Mouse (Mus musculus) midbrain, embryonic 13.5 days (tissue): Measurements from ENCODE around the gene Nectin4. TPM values are rescaled to one million over a fixed set of nuclear protein-coding genes. Genes with fewer than 3 reads are reported as not detected.

Experiments used
- ATAC-seq: fragments of 200-750 bp; cut with Nextera tagmentation; 2 replicates; pipeline ENCODE4 v1.8.0; 2017; ENCODE audit warnings: mild to moderate bottlenecking, moderate TSS enrichment, moderate library complexity
- H3K27ac ChIP-seq: fragments of 300-500 bp; sonication (generic); 2 replicates; pipeline ENCODE4 v1.5.1; 2015; ENCODE audit warnings: inconsistent platforms, mild to moderate bottlenecking, moderate library complexity
- H3K27me3 ChIP-seq: fragments of 300-500 bp; sonication (generic); 2 replicates; pipeline ENCODE4 v1.6.1; 2015; ENCODE audit warnings: mild to moderate bottlenecking, inconsistent platforms
- H3K36me3 ChIP-seq: fragments of 300-500 bp; sonication (generic); 2 replicates; pipeline ENCODE4 v1.6.1; 2015; ENCODE audit warnings: mild to moderate bottlenecking, inconsistent platforms
- H3K4me1 ChIP-seq: fragments of 300-500 bp; sonication (generic); replicated peaks from 2 replicates; pipeline ENCODE4 v1.6.1; 2015; ENCODE audit warnings: inconsistent platforms
- H3K4me2 ChIP-seq: fragments of 300-500 bp; sonication (generic); replicated peaks from 2 replicates; pipeline ENCODE4 v1.6.1; 2015; ENCODE audit warnings: moderate library complexity, mild to moderate bottlenecking, inconsistent platforms
- H3K4me3 ChIP-seq: fragments of 300-500 bp; sonication (generic); replicated peaks from 2 replicates; pipeline ENCODE4 v1.5.1; 2015; ENCODE audit warnings: mild to moderate bottlenecking, inconsistent platforms
- H3K9ac ChIP-seq: fragments of 300-500 bp; sonication (generic); replicated peaks from 2 replicates; pipeline ENCODE4 v1.6.1; 2015; ENCODE audit warnings: mild to moderate bottlenecking, inconsistent platforms
- H3K9me3 ChIP-seq: fragments of 300-500 bp; sonication (generic); 2 replicates; pipeline ENCODE4 v1.6.1; 2016; ENCODE audit warnings: mild to moderate bottlenecking, inconsistent platforms
- WGBS: fragments of 180-500 bp; shearing (Covaris S2); methylation state at CpG from one replicate; pipeline ENCODE4 v1.1.7; 2015; 5-methylcytosine and 5-hydroxymethylcytosine counted together
- polyA plus RNA-seq: library from polyadenylated mRNA; unstranded; fragments of >200 nt; fragmentation: Nextera tagmentation; extraction: Ambion mirVana; gene quantifications from 2 replicates; pipeline ENCODE4 v1.2.1, GENCODE M21; 2015

The Nectin4 gene
- polyA plus RNA-seq, 1 experiment from 2014 or later, result 0.70 TPM

- no peaks in the 10 kb centered on the region for H3K27me3 ChIP-seq
- WGBS, result 43% methylated on average over 12 of the region's 12 CpGs
- H3K4me3 ChIP-seq, result no peak overlapping the region
- peaks cover 69% of the 10 kb centered on the region for H3K36me3 ChIP-seq
- ATAC-seq, result peak; percentile 77
- peaks cover 22% of the 10 kb centered on the region for H3K4me1 ChIP-seq
- no peak overlapping the region for H3K4me2 ChIP-seq
- no peak overlapping the region for H3K9ac ChIP-seq
- H3K9me3 ChIP-seq, result no peaks in the 10 kb centered on the region
- H3K27ac ChIP-seq, result peak overlapping the region; percentile 63
Measured at GRCm38 (mm10) chr1:171419291-171419882, 49.5 kb downstream of the Nectin4 start.

GRCm38 (mm10) chr1:171419905-171420304 is 50.0 kb downstream of the Nectin4 start:
- H3K27me3 ChIP-seq, result no peaks in the 10 kb centered on the region
- peak overlapping the region; percentile 63 for H3K27ac ChIP-seq
- no peak overlapping the region for H3K4me3 ChIP-seq
- H3K36me3 ChIP-seq, result peaks cover 64% of the 10 kb centered on the region
- peak; percentile 55 for ATAC-seq
- H3K4me1 ChIP-seq, result peaks cover 20% of the 10 kb centered on the region
- no peaks in the 10 kb centered on the region for H3K9me3 ChIP-seq
- no peak overlapping the region for H3K9ac ChIP-seq
- H3K4me2 ChIP-seq, result no peak overlapping the region
- WGBS, result 63% methylated on average over 5 of the region's 5 CpGs

GRCm38 (mm10) chr1:171422504-171423095 is 52.7 kb downstream of the Nectin4 start:
- peaks cover 37% of the 10 kb centered on the region for H3K36me3 ChIP-seq
- H3K4me3 ChIP-seq, result no peak overlapping the region
- H3K9me3 ChIP-seq, result no peaks in the 10 kb centered on the region
- no peak overlapping the region for H3K9ac ChIP-seq
- no peak overlapping the region for H3K27ac ChIP-seq
- peaks cover 20% of the 10 kb centered on the region for H3K4me1 ChIP-seq
- no peak overlapping the region for H3K4me2 ChIP-seq
- no peak for ATAC-seq
- WGBS, result 87% methylated on average over 8 of the region's 8 CpGs
- H3K27me3 ChIP-seq, result no peaks in the 10 kb centered on the region

DNA sequence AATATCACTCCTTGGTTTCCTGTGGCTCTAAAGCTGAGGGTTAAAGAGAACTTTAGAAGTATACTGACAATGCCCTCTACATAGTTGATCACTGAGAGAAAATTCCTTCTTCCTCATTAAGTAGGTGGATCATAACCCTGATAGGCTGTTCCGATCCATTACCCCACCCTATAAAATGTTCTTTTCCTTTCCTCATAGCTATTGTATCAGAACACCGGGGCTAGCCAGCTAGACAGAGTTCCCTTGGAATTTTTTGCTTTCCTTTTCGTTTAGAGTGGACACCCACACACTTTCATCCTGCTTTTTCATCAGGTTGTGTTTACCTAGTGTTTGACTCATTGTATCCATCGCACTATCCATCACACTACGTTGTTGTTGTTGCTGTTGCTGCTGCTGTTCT is 54.7 kb downstream of the Nectin4 start:
- H3K4me3 ChIP-seq, result no peak overlapping the region
- WGBS, result 78% methylated on average over 5 of the region's 5 CpGs
- H3K9me3 ChIP-seq, result no peaks in the 10 kb centered on the region
- H3K27ac ChIP-seq, result no peak overlapping the region
- H3K4me1 ChIP-seq, result peaks cover 4% of the 10 kb centered on the region
- no peaks in the 10 kb centered on the region for H3K27me3 ChIP-seq
- no peak overlapping the region for H3K9ac ChIP-seq
- no peak overlapping the region for H3K4me2 ChIP-seq
- peaks cover 17% of the 10 kb centered on the region for H3K36me3 ChIP-seq
- ATAC-seq, result no peak

DNA sequence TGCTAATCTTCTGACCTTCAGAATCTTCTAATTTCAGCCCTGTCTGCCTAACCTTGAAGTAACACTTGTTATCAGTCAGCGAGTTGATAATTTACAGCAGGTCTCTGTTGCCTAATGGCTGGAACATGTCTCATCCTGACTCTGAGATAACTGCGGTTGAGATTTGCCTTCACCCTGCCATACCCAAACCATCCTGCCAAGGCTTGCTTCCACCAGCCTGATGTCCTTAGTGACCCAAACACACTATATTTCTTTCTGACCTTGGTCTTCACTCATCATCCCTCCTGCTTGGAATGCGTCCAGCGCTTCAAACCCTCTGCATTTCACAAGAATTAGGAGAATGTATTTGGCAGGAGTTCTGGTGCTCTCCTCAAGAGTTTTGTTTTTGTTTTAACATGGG is 55.2 kb downstream of the Nectin4 start:
- no peak for ATAC-seq
- Histone ChIP-seq H3K36me3 (peaks cover 12% of the 10 kb centered on the region), H3K9me3 (no peaks in the 10 kb centered on the region), H3K27ac (no peak overlapping the region), H3K27me3 (no peaks in the 10 kb centered on the region), H3K4me3 (no peak overlapping the region), H3K4me1 (no peaks in the 10 kb centered on the region), H3K9ac (no peak overlapping the region), H3K4me2 (no peak overlapping the region)
- WGBS, result 86% methylated on average over 4 of the region's 4 CpGs

- 88% methylated on average over 5 of the region's 5 CpGs for WGBS
- H3K27me3 ChIP-seq, result peaks cover 19% of the 10 kb centered on the region
Measured at GRCm38 (mm10) chr1:171432158-171432557, 62.3 kb downstream of the Nectin4 start.

DNA sequence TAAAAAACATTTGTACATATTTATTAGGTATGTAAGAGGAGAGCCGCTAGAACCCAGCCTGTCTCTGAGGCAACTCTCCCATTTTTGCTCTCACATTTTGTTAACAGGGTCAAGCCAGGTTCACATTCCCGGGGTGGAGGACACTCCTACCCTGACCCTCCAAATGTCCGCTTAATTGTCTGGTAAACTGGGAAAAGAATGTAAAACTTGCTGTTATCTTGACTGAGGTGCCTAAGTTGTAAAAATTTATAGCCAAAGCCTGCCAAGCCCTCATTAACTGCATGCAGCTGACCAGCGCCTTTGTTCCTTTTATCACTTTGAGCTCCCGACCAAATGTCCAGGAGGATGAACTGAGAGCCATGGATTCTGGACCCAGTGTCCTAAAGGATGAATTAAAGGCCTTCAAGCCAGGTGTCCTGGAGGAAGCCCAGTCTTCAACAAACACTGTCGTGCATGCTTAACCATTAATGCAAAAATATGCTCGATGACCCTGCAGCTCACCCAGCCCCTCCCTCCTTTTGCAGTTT is 65.5 kb downstream of the Nectin4 start:
- 75% methylated on average over 7 of the region's 7 CpGs for WGBS
- Histone ChIP-seq H3K4me3 (no peak overlapping the region), H3K9me3 (no peaks in the 10 kb centered on the region), H3K36me3 (no peaks in the 10 kb centered on the region), H3K4me1 (peaks cover 19% of the 10 kb centered on the region), H3K27ac (no peak overlapping the region), H3K27me3 (peaks cover 50% of the 10 kb centered on the region), H3K4me2 (no peak overlapping the region), H3K9ac (no peak overlapping the region)
- ATAC-seq, result no peak

More at GRCm38 (mm10) chr1:171432158-171432557, 62.3 kb downstream of the Nectin4 start:
- Histone ChIP-seq H3K9ac (no peak overlapping the region), H3K27ac (no peak overlapping the region), H3K36me3 (no peaks in the 10 kb centered on the region), H3K4me3 (no peak overlapping the region), H3K4me1 (0 out of 2 replicates have a peak, but pooled peaks cover 1% of the 10 kb centered on the region), H3K9me3 (no peaks in the 10 kb centered on the region), H3K4me2 (no peak overlapping the region)
- no peak for ATAC-seq

DNA sequence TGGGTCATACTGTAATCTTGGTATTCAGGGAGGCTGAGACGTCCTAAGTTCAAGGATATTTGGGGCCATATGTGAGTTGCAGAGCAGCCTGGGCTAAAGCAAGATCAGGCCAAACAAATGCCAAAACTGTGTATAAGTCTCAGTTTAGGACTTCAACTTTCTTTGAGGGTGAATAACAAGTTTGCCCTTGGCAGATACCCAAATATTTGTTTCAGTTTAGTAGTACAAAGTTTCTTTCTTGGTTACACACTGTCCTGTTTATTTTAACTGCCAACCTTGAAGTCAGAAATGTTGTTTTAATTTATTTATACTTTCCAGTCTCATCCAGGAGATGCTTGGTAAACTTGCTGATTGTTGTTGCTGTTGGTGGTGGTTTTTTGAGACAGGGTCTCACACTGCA is 66.1 kb downstream of the Nectin4 start:
- 76% methylated on average over 1 of the region's 1 CpGs for WGBS
- Histone ChIP-seq H3K4me2 (no peak overlapping the region), H3K4me1 (peaks cover 19% of the 10 kb centered on the region), H3K9me3 (no peaks in the 10 kb centered on the region), H3K4me3 (no peak overlapping the region), H3K27ac (no peak overlapping the region), H3K27me3 (peaks cover 53% of the 10 kb centered on the region), H3K9ac (no peak overlapping the region), H3K36me3 (no peaks in the 10 kb centered on the region)
- ATAC-seq, result no peak

- H3K27me3 ChIP-seq, result peaks cover 61% of the 10 kb centered on the region
- 0 out of 2 replicates have a peak within 1 kb of the TSS, but pooled peaks have one; percentile 30 for H3K9ac ChIP-seq
- H3K27ac ChIP-seq, result no peak within 1 kb of the TSS
- under 1% methylated on average over 46 of the region's 46 CpGs for WGBS
- peak within 1 kb of the TSS; percentile 30 for H3K4me3 ChIP-seq
- H3K9me3 ChIP-seq, result no peaks in the 10 kb centered on the region
- peaks cover 19% of the 10 kb centered on the region for H3K4me1 ChIP-seq
- no peaks in the 10 kb centered on the region for H3K36me3 ChIP-seq
- peak within 1 kb of the TSS; percentile 47 for H3K4me2 ChIP-seq
- ATAC-seq, result peak; percentile 69
Measured at GRCm38 (mm10) chr1:171437264-171438013, 67.5 kb downstream of the Nectin4 start, which contains the start of gene F11r. F11r (plus strand) TSS chr1:171437535.

Other genes with a start within 250 kb of the Nectin4 start
- 260 and 273 TPM in 2 replicates for gene Sdhc, start 219.5 kb upstream of the Nectin4 start, polyA plus RNA-seq
- 0.15 and 0.20 TPM in 2 replicates for gene Mpz, start 219.4 kb upstream of the Nectin4 start, polyA plus RNA-seq
- gene Pcp4l1, start 173.8 kb upstream of the Nectin4 start, polyA plus RNA-seq, result 17.0 and 23.0 TPM in 2 replicates
- gene Nr1i3, start 156.1 kb upstream of the Nectin4 start, polyA plus RNA-seq, result 0.30 and 0.42 TPM in 2 replicates
- gene Tomm40l, start 147.6 kb upstream of the Nectin4 start, polyA plus RNA-seq, result 33.5 and 37.9 TPM in 2 replicates
- 2.6 and 5.1 TPM in 2 replicates for gene Apoa2, start 145.0 kb upstream of the Nectin4 start, polyA plus RNA-seq
- 20.2 and 20.8 TPM in 2 replicates for gene Fcer1g, start 135.7 kb upstream of the Nectin4 start, polyA plus RNA-seq
- gene Adamts4, start 119.7 kb upstream of the Nectin4 start, polyA plus RNA-seq, result 6.5 and 7.4 TPM in 2 replicates
- gene Ndufs2, start 118.7 kb upstream of the Nectin4 start, polyA plus RNA-seq, result 231 and 234 TPM in 2 replicates
- gene B4galt3, start 99.8 kb upstream of the Nectin4 start, polyA plus RNA-seq, result 99.0 and 99.8 TPM in 2 replicates
- gene Ppox, start 88.9 kb upstream of the Nectin4 start, polyA plus RNA-seq, result 56.0 and 56.4 TPM in 2 replicates
- 112 and 121 TPM in 2 replicates for gene Usp21, start 82.1 kb upstream of the Nectin4 start, polyA plus RNA-seq
- gene Ufc1, start 75.1 kb upstream of the Nectin4 start, polyA plus RNA-seq, result 112 and 126 TPM in 2 replicates
- 54.3 and 56.9 TPM in 2 replicates for gene Dedd, start 41.0 kb upstream of the Nectin4 start, polyA plus RNA-seq
- 57.5 and 61.3 TPM in 2 replicates for gene Nit1, start 24.5 kb upstream of the Nectin4 start, polyA plus RNA-seq
- 166 and 177 TPM in 2 replicates for gene Pfdn2, start 24.4 kb upstream of the Nectin4 start, polyA plus RNA-seq
- gene Klhdc9, start 9.3 kb upstream of the Nectin4 start, polyA plus RNA-seq, result 4.2 and 4.6 TPM in 2 replicates
- gene Arhgap30, start 18.9 kb downstream of the Nectin4 start, polyA plus RNA-seq, result 0.63 TPM in 2 replicates
- gene Usf1, start 41.2 kb downstream of the Nectin4 start, polyA plus RNA-seq, result 237 and 239 TPM in 2 replicates
- gene Tstd1, start 48.8 kb downstream of the Nectin4 start, polyA plus RNA-seq, result 11.7 and 13.3 TPM in 2 replicates
- 8.3 and 9.7 TPM in 2 replicates for gene F11r, start 67.4 kb downstream of the Nectin4 start, polyA plus RNA-seq
- gene Alyref2, start 133.4 kb downstream of the Nectin4 start, polyA plus RNA-seq, result 30.1 and 31.2 TPM in 2 replicates
- not detected in 2 replicates for gene Itln1, start 165.2 kb downstream of the Nectin4 start, polyA plus RNA-seq
- gene Cd244a, start 189.1 kb downstream of the Nectin4 start, polyA plus RNA-seq, result not detected in 2 replicates
- not detected in 2 replicates for gene Ly9, start 237.3 kb downstream of the Nectin4 start, polyA plus RNA-seq